Mouse (Mus musculus): ENCODE results near the gene Gm12216. TPM values are rescaled to one million over a fixed set of nuclear protein-coding genes. Genes with fewer than 3 reads are reported as not detected.
"Not testable (repeated sequence)": the region's sequence is repeated elsewhere in the genome, so short reads cannot be mapped to it uniquely, and the experiment has no call there.

The Gm12216 gene
- polyA plus RNA-seq, 1 experiment, result 6.9 TPM

DNA sequence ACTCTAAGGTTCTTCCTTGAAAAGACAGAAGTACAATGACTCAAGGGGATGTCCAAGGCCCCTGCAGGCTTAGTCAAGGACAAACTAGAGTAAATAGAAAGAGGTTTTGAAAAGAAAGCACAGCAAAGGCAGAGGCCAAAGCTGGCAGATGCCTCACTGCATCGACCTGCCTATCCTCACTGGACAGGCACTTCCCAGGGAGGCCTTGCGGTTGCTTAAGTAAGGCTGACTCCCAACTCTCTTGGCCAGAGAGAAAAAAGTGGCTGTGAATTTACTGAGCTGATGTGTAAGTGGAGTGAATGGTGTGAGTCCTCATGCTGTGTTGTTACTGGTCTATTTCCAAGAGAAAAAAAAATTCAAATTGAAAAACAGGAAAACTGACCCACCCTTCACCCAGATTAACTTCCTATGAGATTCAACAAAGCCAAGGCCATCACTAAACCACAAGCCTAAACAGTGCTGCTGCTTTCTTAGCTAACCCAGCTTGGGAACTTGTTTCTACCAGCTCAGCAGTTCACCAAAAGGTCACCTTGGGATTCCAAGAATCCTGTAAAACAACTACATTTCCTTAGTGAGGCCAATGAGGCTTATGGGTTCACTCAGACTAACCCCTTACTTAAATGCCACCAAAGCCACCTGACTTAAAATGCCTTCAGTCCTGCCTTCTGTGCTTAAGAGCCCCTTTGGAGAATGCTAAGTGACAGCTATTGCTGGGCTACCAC is 12.9 kb upstream of the Gm12216 start:
- no peak for TF ChIP-seq CTCF (IDR thresholded peaks at IDR 0.05; ENCODE audit: extremely low read depth, insufficient read depth, insufficient read length, insufficient replicate concordance)
- TF ChIP-seq POLR2A (IDR thresholded peaks at IDR 0.05; ENCODE audit: low read depth, low read length), result no peak
- no peak for DNase-seq (ENCODE audit: low read depth in 1 of 2, low spot score in 2 of 2)
- Histone ChIP-seq H3K4me1 (ENCODE audit: control insufficient read depth, insufficient read depth, insufficient read length) (no peaks in the 10 kb centered on the region), H3K27me3 (ENCODE audit: control insufficient read depth, insufficient read depth, low read length) (no peaks in the 10 kb centered on the region), H3K4me3 (ENCODE audit: extremely low read depth, insufficient read depth, insufficient read length) (no peak overlapping the region), H3K36me3 (ENCODE audit: control insufficient read depth, insufficient read depth, low read length) (peaks cover 10% of the 10 kb centered on the region), H3K27ac (ENCODE audit: insufficient read depth, low read length) (peak overlapping the region; percentile 62)
- WGBS, result 95% methylated on average over 2 of the region's 2 CpGs

DNA sequence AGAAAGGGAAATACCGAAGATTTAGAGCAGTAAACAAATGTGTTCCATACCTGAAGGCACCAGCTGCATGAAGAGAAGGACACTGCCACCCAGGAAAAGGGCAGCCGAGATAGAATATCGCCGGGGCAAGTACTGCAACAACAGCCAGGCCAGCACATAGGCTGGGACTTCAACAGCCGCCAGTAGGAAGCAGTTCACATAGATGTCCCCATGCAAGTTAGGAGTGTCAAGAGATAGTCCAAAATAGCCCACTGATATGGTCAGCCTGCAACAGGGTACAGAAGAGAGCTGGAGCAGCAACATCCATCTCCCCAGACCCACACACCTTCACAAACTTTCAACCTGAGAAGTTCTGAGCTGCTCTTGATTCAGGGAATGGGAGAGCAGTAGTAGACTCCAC is 10.1 kb upstream of the Gm12216 start:
- H3K27ac ChIP-seq (ENCODE audit: insufficient read depth, low read length), result no peak overlapping the region
- DNase-seq (ENCODE audit: low read depth in 1 of 2, low spot score in 2 of 2), result no peak
- peaks cover 9% of the 10 kb centered on the region for H3K36me3 ChIP-seq (ENCODE audit: control insufficient read depth, insufficient read depth, low read length)
- TF ChIP-seq CTCF (IDR thresholded peaks at IDR 0.05; ENCODE audit: extremely low read depth, insufficient read depth, insufficient read length, insufficient replicate concordance) (no peak), POLR2A (IDR thresholded peaks at IDR 0.05; ENCODE audit: low read depth, low read length) (no peak)
- no peak overlapping the region for H3K4me3 ChIP-seq (ENCODE audit: extremely low read depth, insufficient read depth, insufficient read length)
- H3K4me1 ChIP-seq (ENCODE audit: control insufficient read depth, insufficient read depth, insufficient read length), result no peaks in the 10 kb centered on the region
- no peaks in the 10 kb centered on the region for H3K27me3 ChIP-seq (ENCODE audit: control insufficient read depth, insufficient read depth, low read length)
- 88% methylated on average over 5 of the region's 5 CpGs for WGBS

DNA sequence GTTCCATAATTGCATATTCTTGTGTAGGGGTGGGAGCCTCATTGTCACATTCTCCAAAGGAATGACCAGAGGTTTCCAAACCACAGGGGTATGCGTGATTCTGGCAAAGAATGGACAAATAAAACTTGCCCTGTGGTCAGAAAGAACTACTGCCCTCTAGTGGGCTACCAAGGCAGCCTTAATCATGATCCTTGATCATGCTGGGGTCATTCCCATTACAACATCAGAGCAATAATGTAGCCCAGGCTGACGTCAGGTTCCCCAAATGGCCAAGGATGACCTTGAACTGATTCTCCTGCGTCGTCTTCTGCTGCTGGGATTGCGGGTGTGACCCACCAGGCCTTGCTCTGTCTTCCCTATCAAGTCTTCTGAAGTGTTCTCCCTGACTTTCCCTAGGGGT is 9.3 kb upstream of the Gm12216 start:
- H3K27me3 ChIP-seq (ENCODE audit: control insufficient read depth, insufficient read depth, low read length); H3K27ac ChIP-seq (ENCODE audit: insufficient read depth, low read length); H3K4me3 ChIP-seq (ENCODE audit: extremely low read depth, insufficient read depth, insufficient read length); H3K36me3 ChIP-seq (ENCODE audit: control insufficient read depth, insufficient read depth, low read length); DNase-seq (ENCODE audit: low read depth in 1 of 2, low spot score in 2 of 2); H3K4me1 ChIP-seq (ENCODE audit: control insufficient read depth, insufficient read depth, insufficient read length): not testable (repeated sequence)
- WGBS, result 59% methylated on average over 5 of the region's 5 CpGs

DNA sequence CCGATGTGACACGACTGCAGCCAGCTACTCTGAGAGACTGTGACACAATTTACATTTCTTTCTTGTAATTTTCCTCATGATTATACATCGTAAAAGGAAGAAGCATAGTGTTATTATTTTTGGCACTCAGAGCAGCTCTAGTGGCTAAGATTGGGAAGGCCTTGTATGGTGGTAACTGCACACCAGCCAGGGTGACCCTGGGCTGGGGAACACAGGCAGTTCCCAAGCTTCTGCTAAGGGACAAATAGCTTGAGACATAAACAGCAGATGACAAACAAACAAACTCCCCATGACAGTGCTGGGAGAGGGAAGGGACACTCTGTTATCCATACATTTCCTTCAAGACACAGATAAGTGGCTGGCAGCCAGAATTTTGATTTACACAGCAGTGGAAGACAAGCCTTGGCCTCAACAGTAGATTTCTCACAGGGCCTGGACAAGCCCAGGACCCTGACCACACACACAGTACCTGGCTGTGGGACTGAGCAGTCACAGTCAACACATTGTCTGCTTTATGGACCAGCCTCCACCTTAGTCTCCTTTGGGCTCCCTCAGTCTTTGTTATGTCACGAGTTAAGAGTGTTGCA is 5.8 kb upstream of the Gm12216 start:
- not testable (repeated sequence) for H3K4me3 ChIP-seq (ENCODE audit: extremely low read depth, insufficient read depth, insufficient read length); DNase-seq (ENCODE audit: low read depth in 1 of 2, low spot score in 2 of 2); H3K4me1 ChIP-seq (ENCODE audit: control insufficient read depth, insufficient read depth, insufficient read length); H3K36me3 ChIP-seq (ENCODE audit: control insufficient read depth, insufficient read depth, low read length); H3K27ac ChIP-seq (ENCODE audit: insufficient read depth, low read length); H3K27me3 ChIP-seq (ENCODE audit: control insufficient read depth, insufficient read depth, low read length)
- WGBS, result 86% methylated on average over 2 of the region's 4 CpGs

DNA sequence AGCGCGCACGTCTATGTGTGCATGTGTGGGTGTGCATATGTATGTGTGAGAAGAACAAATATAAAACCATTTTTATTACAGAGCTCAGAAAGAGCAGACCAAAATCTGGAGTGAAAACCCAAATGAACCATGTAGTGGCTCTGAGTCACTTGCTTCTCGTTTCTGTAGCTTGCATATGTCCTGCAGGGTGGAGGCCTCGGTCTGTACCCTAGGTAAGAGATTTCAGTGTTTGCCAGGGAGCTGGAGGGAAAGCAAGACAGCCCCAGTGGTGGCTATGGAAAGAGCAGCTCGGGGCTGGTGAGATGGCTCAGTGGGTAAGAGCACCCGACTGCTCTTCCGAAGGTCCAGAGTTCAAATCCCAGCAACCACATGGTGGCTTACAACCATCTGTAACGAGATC is 1.9 kb upstream of the Gm12216 start:
- not testable (repeated sequence) for H3K27me3 ChIP-seq (ENCODE audit: control insufficient read depth, insufficient read depth, low read length); H3K4me3 ChIP-seq (ENCODE audit: extremely low read depth, insufficient read depth, insufficient read length); H3K36me3 ChIP-seq (ENCODE audit: control insufficient read depth, insufficient read depth, low read length); DNase-seq (ENCODE audit: low read depth in 1 of 2, low spot score in 2 of 2); H3K4me1 ChIP-seq (ENCODE audit: control insufficient read depth, insufficient read depth, insufficient read length); H3K27ac ChIP-seq (ENCODE audit: insufficient read depth, low read length)
- 79% methylated on average over 8 of the region's 9 CpGs for WGBS

DNA sequence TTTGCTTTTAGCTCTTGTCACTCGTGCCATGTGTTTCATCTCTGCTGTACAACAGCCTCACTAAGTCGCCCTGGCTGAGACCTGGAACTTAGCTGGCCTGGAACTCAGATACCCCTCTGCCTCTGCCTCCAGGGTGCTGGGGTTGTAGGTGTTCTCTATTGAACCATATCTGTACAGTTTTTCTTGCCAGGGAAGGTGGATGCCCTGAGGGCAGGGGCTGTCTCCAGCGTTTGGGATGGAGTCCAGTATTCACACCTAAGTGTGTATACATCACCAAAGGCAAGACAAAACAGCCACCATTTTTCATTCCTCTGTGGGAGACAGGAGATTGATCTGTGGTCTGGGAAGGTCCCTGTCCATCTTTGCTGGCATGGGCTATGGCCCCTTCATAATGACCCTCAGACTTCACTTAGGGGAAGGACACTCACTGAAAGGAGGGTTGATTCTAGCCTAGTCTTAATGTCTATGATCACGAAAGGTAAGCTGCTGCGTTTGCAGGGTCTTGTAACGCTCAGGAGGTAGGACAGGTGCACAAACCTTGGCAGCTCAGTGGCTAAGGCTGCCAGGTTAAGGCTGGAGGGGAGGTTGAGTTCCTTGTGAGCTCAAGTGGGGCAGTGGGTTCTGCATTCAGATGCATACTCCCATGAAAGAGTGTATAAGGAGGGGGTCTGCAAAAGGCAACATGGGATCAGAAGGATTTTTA is 847 bp downstream of the Gm12216 start:
- 62% methylated on average over 6 of the region's 6 CpGs for WGBS
- no peak for DNase-seq (ENCODE audit: low read depth in 1 of 2, low spot score in 2 of 2)
- no peaks in the 10 kb centered on the region for H3K36me3 ChIP-seq (ENCODE audit: control insufficient read depth, insufficient read depth, low read length)
- H3K4me1 ChIP-seq (ENCODE audit: control insufficient read depth, insufficient read depth, insufficient read length), result peaks cover 4% of the 10 kb centered on the region; the same call in 1 of the 2 replicates
- no peak overlapping the region for H3K27ac ChIP-seq (ENCODE audit: insufficient read depth, low read length)
- peak overlapping the region; percentile 60 for H3K4me3 ChIP-seq (ENCODE audit: extremely low read depth, insufficient read depth, insufficient read length)
- no peaks in the 10 kb centered on the region for H3K27me3 ChIP-seq (ENCODE audit: control insufficient read depth, insufficient read depth, low read length)
- no peak for TF ChIP-seq CTCF (IDR thresholded peaks at IDR 0.05; ENCODE audit: extremely low read depth, insufficient read depth, insufficient read length, insufficient replicate concordance)
- no peak for TF ChIP-seq POLR2A (IDR thresholded peaks at IDR 0.05; ENCODE audit: low read depth, low read length)

DNA sequence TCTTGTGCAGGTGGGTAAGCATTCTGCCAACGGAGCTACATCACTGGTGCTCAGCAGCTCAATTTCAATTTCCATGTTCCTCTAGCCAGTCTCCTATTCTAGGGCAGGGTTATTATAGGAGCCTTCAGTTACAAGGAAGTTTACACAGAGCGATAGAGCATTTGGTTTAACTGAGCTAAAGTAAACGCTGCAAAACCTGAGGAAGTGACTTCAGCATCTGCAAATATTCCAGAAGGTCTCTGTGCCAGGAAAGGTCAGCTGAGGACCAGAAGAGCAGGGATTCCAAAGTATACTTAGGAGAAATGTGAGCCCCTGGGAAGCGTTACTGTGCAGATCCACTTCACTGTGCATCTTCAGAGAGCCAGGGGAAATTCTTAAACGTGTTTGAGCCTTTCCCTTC is 5.4 kb downstream of the Gm12216 start:
- TF ChIP-seq CTCF (IDR thresholded peaks at IDR 0.05; ENCODE audit: extremely low read depth, insufficient read depth, insufficient read length, insufficient replicate concordance), result no peak
- TF ChIP-seq POLR2A (IDR thresholded peaks at IDR 0.05; ENCODE audit: low read depth, low read length), result no peak
- Histone ChIP-seq H3K36me3 (ENCODE audit: control insufficient read depth, insufficient read depth, low read length) (no peaks in the 10 kb centered on the region), H3K4me3 (ENCODE audit: extremely low read depth, insufficient read depth, insufficient read length) (no peak overlapping the region), H3K27me3 (ENCODE audit: control insufficient read depth, insufficient read depth, low read length) (no peaks in the 10 kb centered on the region), H3K27ac (ENCODE audit: insufficient read depth, low read length) (no peak overlapping the region), H3K4me1 (ENCODE audit: control insufficient read depth, insufficient read depth, insufficient read length) (peaks cover 10% of the 10 kb centered on the region; the same call in 1 of the 2 replicates)
- 63% methylated on average over 5 of the region's 5 CpGs for WGBS
- no peak for DNase-seq (ENCODE audit: low read depth in 1 of 2, low spot score in 2 of 2)

All from spleen, adult 2 months (tissue).